Mouse (Mus musculus): ENCODE measurements around the gene Csnk2a1.

- no peak for TF ChIP-seq CTCF (IDR thresholded peaks at IDR 0.05; ENCODE audit: extremely low read depth, insufficient read length, insufficient replicate concordance, low read depth, low read length)
- TF ChIP-seq POLR2A (IDR thresholded peaks at IDR 0.05; ENCODE audit: low read depth, low read length) = no peak
These were observed 67.9 kb downstream of the Csnk2a1 start for GRCm38 (mm10) chr2:152294541-152294940.
